In the genomic region with DNA sequence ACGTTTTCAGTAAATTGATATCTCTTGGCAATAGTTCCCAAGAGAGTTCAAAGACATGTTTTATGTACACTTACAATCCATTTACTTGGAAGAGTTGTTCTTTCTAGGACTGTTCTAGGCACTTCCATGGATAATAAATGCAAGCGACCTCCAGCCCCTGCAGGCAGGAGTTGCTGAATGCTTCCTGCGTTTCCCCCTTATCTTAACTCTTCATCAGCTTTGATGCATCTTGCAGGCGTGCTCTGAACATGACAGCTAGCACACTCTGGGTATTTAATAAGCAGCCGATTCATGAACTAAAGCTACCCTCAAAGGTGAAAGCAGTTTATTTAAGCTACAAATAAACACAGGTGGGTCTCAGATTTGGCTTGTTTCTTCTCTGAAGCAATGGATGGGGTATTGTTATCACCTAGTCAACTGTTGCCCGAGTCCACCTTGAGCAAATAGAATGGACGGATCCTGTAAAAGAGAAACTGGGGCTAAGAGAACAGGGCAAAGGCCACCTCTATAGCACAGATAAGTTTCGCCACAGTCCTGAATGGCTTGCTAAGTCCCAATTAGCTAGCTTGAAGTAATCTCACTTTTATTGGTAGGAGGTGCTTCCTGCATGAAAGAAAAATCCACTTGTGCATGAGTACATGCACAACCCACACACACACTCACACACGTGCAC, we compare ENCODE assay signal across 23 mouse cellular contexts. TPM values are rescaled to one million over a fixed set of nuclear protein-coding genes. Genes with fewer than 3 reads are reported as not detected.
DNase-seq lines count a peak whose midpoint lies in the region; ATAC-seq and TF ChIP-seq lines count a peak whose summit lies in the region.
"Had no signal": no experiment of that assay in that cellular context is flagged by ENCODE, and none has a peak within 500 bp of the region (broad histone marks: within the 10 kb centered on the region; RNA-seq: fewer than 3 reads in every experiment).

No protein-coding gene starts in this region.

- H3K4me2 ChIP-seq in liver, embryonic 14.5 days (ENCODE audit: low read depth): no peak overlapping the region
- H3K4me2 ChIP-seq in intestine, embryonic 15.5 days (replicated peaks): no peak overlapping the region; the same call in 1 of the 2 replicates
- no peak overlapping the region for H3K4me2 ChIP-seq in stomach, embryonic 15.5 days
- H3K4me2 ChIP-seq: midbrain, embryonic 15.5 days had no signal

- H3K36me3 ChIP-seq in liver, embryonic 14.5 days (replicated peaks; ENCODE audit: control insufficient read depth, insufficient read depth, low read depth): no peaks in the 10 kb centered on the region
- no peaks in the 10 kb centered on the region for H3K36me3 ChIP-seq in intestine, embryonic 15.5 days
- H3K36me3 ChIP-seq in stomach, embryonic 15.5 days: no peaks in the 10 kb centered on the region
- no peaks in the 10 kb centered on the region for H3K36me3 ChIP-seq in forebrain, embryonic 10.5 days (replicated peaks)
- H3K36me3 ChIP-seq: midbrain, embryonic 15.5 days had no signal

- H3K4me1 ChIP-seq in liver, embryonic 14.5 days (replicated peaks; ENCODE audit: control insufficient read depth in 2 of 2, insufficient read depth in 2 of 2, low read length in 1 of 2): peaks cover 0 to 6% of the 10 kb centered on the region in 2 experiments; a peak in 2 of 4 replicates
- H3K4me1 ChIP-seq in intestine, embryonic 15.5 days (replicated peaks): peaks cover 9% of the 10 kb centered on the region
- peaks cover 10% of the 10 kb centered on the region; the same call in 1 of the 2 replicates for H3K4me1 ChIP-seq in stomach, embryonic 15.5 days
- peaks cover 11% of the 10 kb centered on the region for H3K4me1 ChIP-seq in forebrain, embryonic 10.5 days

- no peak overlapping the region for H3K4me3 ChIP-seq in liver, embryonic 14.5 days (ENCODE audit: insufficient read depth in 1 of 2, low read depth in 2 of 2, low read length in 2 of 2)
- no peak overlapping the region for H3K4me3 ChIP-seq in intestine, embryonic 15.5 days (replicated peaks)
- H3K4me3 ChIP-seq in stomach, embryonic 15.5 days (replicated peaks): no peak overlapping the region
- no peak overlapping the region for H3K4me3 ChIP-seq in forebrain, embryonic 10.5 days
- H3K4me3 ChIP-seq: erythroblast, embryonic 14.5 days; heart, adult 2 months; left cerebral cortex, adult 2 months; megakaryocyte, embryonic 14.5 days; midbrain, embryonic 15.5 days had no signal

- H3K27me3 ChIP-seq in liver, embryonic 14.5 days (ENCODE audit: control insufficient read depth, insufficient read depth, low read length): no peaks in the 10 kb centered on the region
- no peaks in the 10 kb centered on the region for H3K27me3 ChIP-seq in intestine, embryonic 15.5 days (replicated peaks)
- H3K27me3 ChIP-seq in stomach, embryonic 15.5 days (replicated peaks): no peaks in the 10 kb centered on the region
- H3K27me3 ChIP-seq in forebrain, embryonic 10.5 days (ENCODE audit: poor library complexity, severe bottlenecking): peaks cover 33% of the 10 kb centered on the region

- no peak for DNase-seq in liver, embryonic 14.5 days (ENCODE audit: low read depth in 3 of 3, low spot score in 3 of 3)
- DNase-seq in liver: no peak
- DNase-seq in CD4-positive helper T cell, adult 2 months (ENCODE audit: low read depth, low spot score): peak; percentile 29
- DNase-seq in embryo, embryonic 11 days: no peak
- no peak for DNase-seq in lung, postnatal 25 days (ENCODE audit: low spot score)
- DNase-seq in forebrain, embryonic 10.5 days (ENCODE audit: extremely low spot score, low spot score): no peak
- DNase-seq: cerebellum, adult 9-10 months; gastrocnemius, postnatal 25 days; heart, adult 2 months; heart, postnatal 4 days; kidney, adult 9 months; kidney, postnatal 25 days; lung, adult 18-20 months; lung, postnatal 14 days; right cerebral cortex, postnatal 14 days had no signal

- 36% methylated on average over 9 of the region's 9 CpGs for WGBS in liver, embryonic 14.5 days (ENCODE audit: insufficient replicate concordance)
- WGBS in intestine, embryonic 15.5 days: 34% methylated on average over 9 of the region's 9 CpGs
- WGBS in stomach, embryonic 15.5 days: 35% methylated on average over 9 of the region's 9 CpGs
- WGBS in forebrain, embryonic 10.5 days: 79% methylated on average over 9 of the region's 9 CpGs

- no peaks in the 10 kb centered on the region for H3K9me3 ChIP-seq in liver, embryonic 14.5 days (ENCODE audit: control insufficient read depth, low read length)
- no peaks in the 10 kb centered on the region for H3K9me3 ChIP-seq in intestine, embryonic 15.5 days
- H3K9me3 ChIP-seq in stomach, embryonic 15.5 days: no peaks in the 10 kb centered on the region
- peaks cover under 1% of the 10 kb centered on the region; the same call in 1 of the 2 replicates for H3K9me3 ChIP-seq in forebrain, embryonic 10.5 days
- H3K9me3 ChIP-seq: midbrain, embryonic 15.5 days had no signal

- TF ChIP-seq EP300 in liver, embryonic 14.5 days (IDR thresholded peaks at IDR 0.05; ENCODE audit: low read depth): no peak

- ATAC-seq in liver, embryonic 14.5 days (ENCODE audit: insufficient read depth): 0 out of 2 replicates have a peak, but pooled peaks have one; percentile 28
- ATAC-seq in intestine, embryonic 15.5 days: peak; percentile 91
- peak; percentile 77 for ATAC-seq in stomach, embryonic 15.5 days (ENCODE audit: insufficient read depth, low FRiP score, low read depth)
- ATAC-seq: forebrain, embryonic 14.5 days; hindbrain, embryonic 16.5 days; midbrain, embryonic 15.5 days had no signal

- H3K27ac ChIP-seq in liver, embryonic 14.5 days: no peak overlapping the region
- H3K27ac ChIP-seq in intestine, embryonic 15.5 days: peak overlapping the region; percentile 75
- H3K27ac ChIP-seq in stomach, embryonic 15.5 days: no peak overlapping the region
- H3K27ac ChIP-seq in forebrain, embryonic 10.5 days: no peak overlapping the region
- H3K27ac ChIP-seq: heart, adult 2 months; left cerebral cortex, adult 2 months; midbrain, embryonic 15.5 days had no signal

- H3K9ac ChIP-seq in liver, embryonic 14.5 days (replicated peaks): no peak overlapping the region
- no peak overlapping the region for H3K9ac ChIP-seq in intestine, embryonic 15.5 days
- H3K9ac ChIP-seq in stomach, embryonic 15.5 days: no peak overlapping the region
- H3K9ac ChIP-seq: midbrain, embryonic 15.5 days had no signal

- TF ChIP-seq CTCF in liver, embryonic 14.5 days (IDR thresholded peaks at IDR 0.05; ENCODE audit: low read depth): no peak

RNA-seq across cellular contexts. Expression of a gene that starts 7.5 kb away (rescaled TPM):
- 3.3 and 4.2 TPM in 2 replicates for polyA plus RNA-seq in liver, embryonic 14.5 days (2012; rRNA removed)
- 7.2 and 8.9 TPM in 2 replicates for polyA plus RNA-seq in liver, embryonic 14.5 days (2014; fragmentation: Nextera tagmentation; extraction: Ambion mirVana)
- 41.9 and 46.6 TPM in 2 replicates for polyA plus RNA-seq in intestine, embryonic 15.5 days (2015; fragmentation: Nextera tagmentation; extraction: Ambion mirVana)
- polyA plus RNA-seq in stomach, embryonic 15.5 days (2015; fragmentation: Nextera tagmentation; extraction: Ambion mirVana): 21.8 and 23.0 TPM in 2 replicates
- 4.5 and 5.0 TPM in 2 replicates for polyA plus RNA-seq in forebrain, embryonic 10.5 days (2016; fragmentation: Nextera tagmentation; extraction: Ambion mirVana)

Comparison
In these comparisons a context has a peak if more than half of its experiments do, and no peak if none do; other contexts are left out.
1. ATAC-seq: peak in every context shown above with its lines; median percentile 91 in intestine, embryonic 15.5 days; 77 in stomach, embryonic 15.5 days; 28 in liver, embryonic 14.5 days.